Mouse (Mus musculus) frontal cortex, adult (tissue): ENCODE results near the gene Prpf19.

Experiments
- ATAC-seq: cut with Nextera tagmentation; 2 replicates; pipeline ENCODE4 v1.9.2; 2017; ENCODE audit warnings: mild to moderate bottlenecking, moderate library complexity, mixed read lengths; ENCODE audit not compliant: low TSS enrichment

Gene Prpf19

GRCm38 (mm10) chr19:10895708-10896107 lies 677 bp downstream of the Prpf19 start:
- ATAC-seq: no peak

DNA sequence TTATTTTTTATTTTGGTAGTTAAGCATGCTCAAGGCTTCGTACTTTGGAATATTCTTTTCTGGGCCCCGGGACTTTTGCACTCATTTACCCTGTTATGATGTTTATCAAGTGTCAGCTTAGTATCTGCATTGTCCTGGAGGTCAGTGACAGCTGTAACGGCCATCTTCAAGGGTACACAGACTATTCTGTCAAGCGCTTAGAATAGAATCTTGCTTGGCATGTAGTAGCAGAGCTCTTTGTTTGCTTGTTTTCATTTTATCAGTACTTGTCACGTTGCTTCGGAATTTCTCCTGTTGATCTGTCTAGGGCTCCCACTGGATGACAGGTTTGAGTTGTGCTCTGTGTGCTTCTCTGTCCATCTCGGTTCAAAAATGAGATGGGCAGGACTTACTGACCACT lies 1.8 kb downstream of the Prpf19 start:
- ATAC-seq: no peak

DNA sequence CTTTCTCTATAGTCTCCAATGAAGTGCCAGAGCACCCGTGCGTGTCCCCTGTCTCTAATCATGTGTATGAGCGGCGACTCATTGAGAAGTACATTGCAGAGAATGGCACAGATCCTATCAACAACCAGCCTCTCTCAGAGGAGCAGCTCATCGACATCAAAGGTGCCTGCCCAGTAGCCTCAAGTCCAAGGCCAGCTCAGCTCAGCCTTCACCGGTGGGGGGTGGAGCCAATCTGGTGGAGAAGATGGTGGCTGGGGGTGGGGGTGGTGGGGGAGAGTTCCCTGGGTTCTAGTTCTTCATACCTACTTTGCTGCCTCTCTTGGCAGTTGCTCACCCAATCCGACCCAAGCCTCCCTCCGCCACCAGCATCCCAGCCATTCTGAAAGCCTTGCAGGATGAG lies 2.5 kb downstream of the Prpf19 start:
- no peak for ATAC-seq

DNA sequence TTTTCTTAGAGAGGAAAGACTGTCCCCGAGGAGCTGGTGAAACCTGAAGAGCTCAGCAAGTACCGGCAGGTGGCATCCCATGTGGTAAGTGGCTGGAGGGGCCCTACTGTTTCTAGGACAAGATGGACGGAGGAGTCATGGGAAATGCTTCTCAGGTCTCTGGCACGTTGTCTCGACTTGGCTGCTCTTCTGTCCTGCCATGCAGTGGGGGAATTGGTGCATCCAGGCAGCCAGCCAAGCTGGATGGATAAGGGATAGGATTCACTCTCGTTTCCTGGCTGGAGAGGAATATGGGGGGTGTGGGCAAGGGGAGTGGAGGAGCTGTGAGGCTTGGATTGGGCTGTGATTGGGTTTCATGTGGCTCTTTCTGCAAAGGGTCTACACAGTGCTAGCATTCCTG lies 5.3 kb downstream of the Prpf19 start:
- ATAC-seq: no peak

DNA sequence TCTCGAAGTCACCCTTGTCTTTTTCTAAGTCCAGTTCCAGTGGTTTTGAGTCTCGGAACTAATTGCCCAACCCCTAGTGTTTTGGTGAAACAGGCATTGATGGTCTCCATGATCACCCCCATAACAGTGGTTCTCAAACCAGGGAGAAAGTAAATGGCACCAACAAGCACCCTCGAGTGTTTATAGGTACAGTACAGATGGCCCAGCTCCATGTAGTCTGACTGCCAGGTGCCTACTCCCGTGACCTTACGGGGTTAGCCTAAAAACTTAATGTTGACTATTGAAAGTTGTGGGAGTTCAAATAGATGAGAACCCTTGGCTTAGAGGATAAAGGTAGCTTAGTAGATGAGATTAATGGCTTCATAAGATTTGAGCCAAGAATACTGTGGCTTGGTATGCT lies 6.0 kb downstream of the Prpf19 start:
- no peak for ATAC-seq

- ATAC-seq: no peak
Observed at GRCm38 (mm10) chr19:10904512-10904911, 9.5 kb downstream of the Prpf19 start.

- ATAC-seq: peak; percentile 83
Observed at GRCm38 (mm10) chr19:10904927-10905727, 10.1 kb downstream of the Prpf19 start.

- no peak for ATAC-seq
Observed at GRCm38 (mm10) chr19:10905728-10906000, 10.6 kb downstream of the Prpf19 start.

- peak; percentile 42; the same call in 1 of the 2 replicates for ATAC-seq
Observed at GRCm38 (mm10) chr19:10907891-10908290, 12.9 kb downstream of the Prpf19 start.

DNA sequence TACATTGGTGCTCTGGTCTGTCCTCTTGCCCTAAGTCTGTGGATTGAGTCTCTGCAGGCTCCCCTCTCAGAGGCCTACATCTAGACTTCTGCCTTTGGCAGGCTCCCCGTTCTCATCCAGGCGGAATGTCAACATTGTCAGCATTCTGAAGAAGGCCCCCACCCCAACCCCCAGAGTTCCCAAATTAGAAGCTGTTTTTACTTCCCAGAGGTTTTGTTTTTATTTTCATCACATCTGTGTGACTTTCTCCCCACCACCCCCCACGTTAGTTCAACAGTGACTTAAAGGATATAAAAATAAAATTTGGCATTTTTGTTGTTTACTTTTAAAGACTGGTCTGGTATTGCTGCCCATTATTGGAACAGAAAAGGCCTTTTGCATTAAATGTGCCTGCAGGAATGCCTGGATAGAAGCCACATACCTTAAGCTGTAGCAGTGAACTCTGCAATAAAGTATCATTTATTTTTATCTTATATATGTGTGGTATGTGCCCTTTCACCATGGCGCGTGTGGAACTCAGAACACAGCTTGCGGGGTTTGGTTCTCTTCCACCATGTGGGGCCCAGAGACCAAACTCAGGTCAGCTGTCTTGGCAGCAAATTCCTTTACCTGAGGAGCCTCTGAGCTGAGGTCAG lies 14.2 kb downstream of the Prpf19 start:
- ATAC-seq: no peak

- no peak for ATAC-seq
Observed at GRCm38 (mm10) chr19:10914291-10914690, 19.3 kb downstream of the Prpf19 start.

GRCm38 (mm10) chr19:10914870-10915269 lies 19.8 kb downstream of the Prpf19 start:
- no peak for ATAC-seq

- ATAC-seq: no peak
Observed at GRCm38 (mm10) chr19:10916506-10916905, 21.5 kb downstream of the Prpf19 start.

DNA sequence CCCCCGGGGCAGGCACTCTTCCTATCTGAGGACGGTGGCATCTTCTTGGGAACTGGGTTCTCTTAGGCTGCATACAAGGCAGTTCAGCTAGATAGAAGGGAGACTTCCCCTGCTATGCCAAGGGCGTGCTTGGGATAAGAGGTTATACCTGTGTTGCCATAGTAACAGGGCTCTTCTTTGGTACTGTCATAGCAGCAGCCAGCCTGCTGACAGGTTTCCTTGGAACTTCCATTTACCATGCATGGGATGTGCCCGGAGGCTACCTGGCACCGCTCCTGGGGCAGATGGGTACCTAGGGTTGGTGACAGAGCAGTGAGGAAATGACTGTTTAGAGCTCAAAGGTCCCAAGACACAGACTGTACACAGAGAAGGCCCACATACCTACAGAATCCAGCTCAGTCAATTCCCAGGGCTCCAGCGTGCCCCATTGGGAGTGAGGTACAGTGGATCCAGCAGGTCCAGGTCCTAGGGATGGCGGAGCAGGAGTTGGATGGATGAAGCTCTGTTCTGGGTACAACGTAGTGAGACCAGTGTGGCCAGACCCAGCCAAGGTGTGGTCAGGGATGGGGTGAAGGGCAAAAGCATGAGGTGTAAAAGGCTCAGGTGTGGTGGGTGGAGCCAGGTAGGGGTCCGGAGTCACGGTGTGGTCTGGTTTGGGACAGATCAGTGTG lies 23.4 kb downstream of the Prpf19 start:
- ATAC-seq: no peak

- ATAC-seq: no peak
Observed at GRCm38 (mm10) chr19:10920532-10920931, 25.5 kb downstream of the Prpf19 start, which contains the start of gene Zp1. Gene Zp1 (minus strand): TSS chr19:10920632.

- ATAC-seq: no peak
Observed at GRCm38 (mm10) chr19:10921058-10921457, 26.0 kb downstream of the Prpf19 start.

GRCm38 (mm10) chr19:10924220-10924619 lies 29.2 kb downstream of the Prpf19 start:
- no peak for ATAC-seq

DNA sequence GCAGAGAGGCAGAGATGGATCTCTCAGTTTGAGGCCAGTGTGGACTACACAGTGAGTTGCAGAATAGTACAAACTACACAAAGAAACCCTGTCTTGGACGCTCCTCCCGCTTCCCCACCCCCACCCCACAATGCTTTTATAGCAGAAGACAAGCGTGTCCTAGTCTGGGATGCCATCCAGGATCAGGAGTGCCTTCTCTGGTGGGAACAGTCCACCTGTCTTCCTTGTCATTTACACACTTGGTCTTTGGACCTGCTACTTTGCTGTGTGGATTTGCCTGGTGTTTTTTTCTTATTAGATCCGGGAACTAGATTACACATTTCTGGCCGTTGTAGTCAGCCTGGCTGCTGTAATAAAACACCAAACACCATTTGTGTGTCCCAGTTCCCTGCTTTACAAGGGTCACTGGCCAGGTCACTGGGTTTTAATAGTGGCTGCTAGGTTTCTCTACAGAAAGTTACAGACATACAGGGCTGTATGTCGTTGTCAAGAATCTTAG lies 31.1 kb downstream of the Prpf19 start:
- no peak for ATAC-seq

DNA sequence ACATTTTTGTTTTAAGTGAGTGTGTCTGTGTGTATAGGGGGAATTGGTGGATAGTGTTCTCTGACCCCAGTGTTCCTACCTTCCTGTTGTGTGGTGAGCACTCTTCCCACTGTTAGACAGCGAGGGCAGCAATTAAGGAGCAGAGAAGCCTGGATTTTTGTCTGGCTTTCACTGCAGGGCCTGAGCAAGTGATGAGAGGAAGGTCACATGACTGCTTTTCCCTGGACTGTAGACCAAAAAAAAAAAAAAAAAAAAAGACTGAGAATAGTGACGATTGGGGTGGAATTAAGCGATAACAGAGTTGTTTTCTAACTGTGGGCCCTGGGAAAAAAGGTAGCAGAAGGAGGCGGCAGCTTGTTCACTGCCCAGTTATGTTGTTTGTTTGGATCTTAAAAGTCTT lies 31.6 kb downstream of the Prpf19 start:
- ATAC-seq: no peak

GRCm38 (mm10) chr19:10930641-10931040 lies 35.6 kb downstream of the Prpf19 start:
- no peak for ATAC-seq

- ATAC-seq: peak; percentile 50; the same call in 1 of the 2 replicates
Observed at GRCm38 (mm10) chr19:10935029-10935428, 40.0 kb downstream of the Prpf19 start.

DNA sequence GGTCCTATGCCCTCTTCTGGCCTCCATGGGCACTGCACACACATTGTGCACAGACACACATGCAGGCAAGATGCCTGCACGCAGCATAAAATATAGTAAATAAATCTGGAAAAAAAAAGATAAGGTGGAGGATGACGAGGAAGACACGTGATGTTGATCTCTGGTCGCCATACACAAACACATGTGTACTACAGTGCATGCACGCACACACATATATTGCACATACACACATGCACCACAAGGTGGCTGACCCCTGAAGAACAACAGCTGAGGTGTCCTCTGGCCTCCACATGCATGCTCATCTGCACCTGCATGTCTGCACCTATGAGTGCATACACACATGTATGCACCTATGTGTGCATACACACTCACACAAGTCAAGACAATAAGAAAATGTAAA lies 41.0 kb downstream of the Prpf19 start:
- no peak for ATAC-seq

DNA sequence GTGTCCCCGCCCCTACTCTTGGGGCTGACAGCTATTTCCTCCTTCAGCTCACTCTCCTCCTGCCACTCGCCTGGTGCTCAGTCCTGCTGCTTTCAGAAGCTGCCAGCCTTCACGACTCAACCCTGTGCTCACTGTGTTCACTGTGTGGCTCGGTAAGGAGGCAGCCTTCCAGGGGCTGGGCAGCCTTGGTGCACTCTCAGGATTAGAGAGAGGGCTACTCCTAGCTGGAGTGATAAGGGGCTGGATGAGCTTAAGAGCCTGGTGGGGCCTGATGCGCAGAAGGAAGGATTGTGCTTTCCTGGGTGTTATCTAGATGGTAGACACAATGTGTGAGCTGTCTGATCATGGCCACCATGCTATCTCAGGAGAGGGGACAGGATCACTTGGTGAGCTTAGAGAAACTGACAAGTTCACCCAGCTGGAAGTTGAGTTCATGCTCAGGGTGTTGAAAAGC lies 42.1 kb downstream of the Prpf19 start, which contains the start of gene Ptgdr2:
Ptgdr2 (plus strand) TSS at position 51 of the 454 bp plus-strand sequence.
- no peak for ATAC-seq
